Mouse (Mus musculus): Measurements from ENCODE around the gene Vps35l. TPM values are rescaled to one million over a fixed set of nuclear protein-coding genes. Genes with fewer than 3 reads are reported as not detected.
A peak's percentile ranks its signal among the peaks of the same experiment; 100 is the strongest.

Vps35l gene
- polyA plus RNA-seq, 1 experiment = 106 TPM

GRCm38 (mm10) chr7:118841030-118841745, 101.2 kb downstream of the Vps35l start:
- TF ChIP-seq CTCF (IDR thresholded peaks at IDR 0.05; ENCODE audit: borderline replicate concordance, insufficient read depth, low read length) (no peak), POLR2A (IDR thresholded peaks at IDR 0.05; ENCODE audit: low read depth, low read length) (no peak)

DNA sequence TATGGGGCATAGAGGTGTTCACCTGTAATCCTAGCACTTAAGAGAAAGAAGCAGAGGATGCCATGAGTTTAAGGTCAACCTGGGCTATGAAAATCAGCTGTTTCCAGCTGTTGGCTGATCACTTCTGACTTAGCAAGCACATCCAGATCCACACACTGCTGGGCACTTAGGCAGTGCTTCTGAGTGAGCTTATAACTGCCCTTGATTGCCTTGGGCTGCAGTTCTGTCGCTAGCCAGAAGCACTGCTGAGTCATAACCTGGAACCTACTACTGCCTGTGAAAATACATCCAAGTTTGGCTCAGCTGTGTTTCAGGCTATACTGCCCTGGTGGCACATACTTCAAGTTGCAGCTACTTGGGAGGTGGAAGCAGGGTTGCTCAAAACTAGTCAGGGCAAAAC, 101.8 kb downstream of the Vps35l start:
- Histone ChIP-seq H3K4me1 (ENCODE audit: control insufficient read depth, insufficient read depth, low read length) (0 out of 2 replicates have a peak, but pooled peaks cover 2% of the 10 kb centered on the region), H3K27ac (ENCODE audit: insufficient read depth, low read length) (peak overlapping the region; percentile 48), H3K4me3 (ENCODE audit: insufficient read depth, low read length) (no peak overlapping the region)
- TF ChIP-seq CTCF (IDR thresholded peaks at IDR 0.05; ENCODE audit: borderline replicate concordance, insufficient read depth, low read length) (no peak), POLR2A (IDR thresholded peaks at IDR 0.05; ENCODE audit: low read depth, low read length) (no peak)

More at GRCm38 (mm10) chr7:118841030-118841745, 101.2 kb downstream of the Vps35l start:
- Histone ChIP-seq H3K4me3 (ENCODE audit: insufficient read depth, low read length) (no peak overlapping the region), H3K4me1 (ENCODE audit: control insufficient read depth, insufficient read depth, low read length) (0 out of 2 replicates have a peak, but pooled peaks cover 2% of the 10 kb centered on the region), H3K27ac (ENCODE audit: insufficient read depth, low read length) (no peak overlapping the region)

- no peak for TF ChIP-seq POLR2A (IDR thresholded peaks at IDR 0.05; ENCODE audit: low read depth, low read length)
- no peak for TF ChIP-seq CTCF (IDR thresholded peaks at IDR 0.05; ENCODE audit: borderline replicate concordance, insufficient read depth, low read length)
- Histone ChIP-seq H3K4me3 (ENCODE audit: insufficient read depth, low read length) (no peak overlapping the region), H3K4me1 (ENCODE audit: control insufficient read depth, insufficient read depth, low read length) (0 out of 2 replicates have a peak, but pooled peaks cover 2% of the 10 kb centered on the region), H3K27ac (ENCODE audit: insufficient read depth, low read length) (peak overlapping the region; percentile 48; the same call in 1 of the 2 replicates)
Measured at GRCm38 (mm10) chr7:118842938-118843337, 102.9 kb downstream of the Vps35l start.

DNA sequence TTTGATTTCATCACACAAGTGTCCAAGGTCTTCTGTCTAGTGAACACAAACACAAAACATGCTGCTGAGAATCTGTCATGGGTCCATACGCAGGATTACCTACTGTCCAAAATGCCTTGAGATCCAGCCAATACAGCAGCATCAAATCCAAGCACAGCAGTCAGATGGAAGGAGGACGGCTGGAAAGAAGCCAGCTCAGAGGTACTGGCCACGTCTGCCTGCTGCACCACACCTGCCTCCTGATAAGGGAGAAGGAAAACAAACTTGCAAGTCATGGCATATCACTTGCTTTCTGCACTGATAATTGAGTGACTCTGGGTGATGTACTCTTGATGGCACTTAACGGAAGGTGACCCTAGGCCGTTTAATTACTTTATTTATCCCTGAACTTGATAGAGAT, 105.1 kb downstream of the Vps35l start:
- TF ChIP-seq CTCF (IDR thresholded peaks at IDR 0.05; ENCODE audit: borderline replicate concordance, insufficient read depth, low read length) (no peak), POLR2A (IDR thresholded peaks at IDR 0.05; ENCODE audit: low read depth, low read length) (no peak)
- H3K27ac ChIP-seq (ENCODE audit: insufficient read depth, low read length) = no peak overlapping the region
- H3K4me1 ChIP-seq (ENCODE audit: control insufficient read depth, insufficient read depth, low read length) = 0 out of 2 replicates have a peak, but pooled peaks cover 2% of the 10 kb centered on the region
- no peak overlapping the region for H3K4me3 ChIP-seq (ENCODE audit: insufficient read depth, low read length)

- Histone ChIP-seq H3K4me1 (ENCODE audit: control insufficient read depth, insufficient read depth, low read length) (0 out of 2 replicates have a peak, but pooled peaks cover 4% of the 10 kb centered on the region), H3K27ac (ENCODE audit: insufficient read depth, low read length) (no peak overlapping the region), H3K4me3 (ENCODE audit: insufficient read depth, low read length) (no peak overlapping the region)
- TF ChIP-seq CTCF (IDR thresholded peaks at IDR 0.05; ENCODE audit: borderline replicate concordance, insufficient read depth, low read length) (no peak), POLR2A (IDR thresholded peaks at IDR 0.05; ENCODE audit: low read depth, low read length) (no peak)
Measured at GRCm38 (mm10) chr7:118846329-118846728, 106.3 kb downstream of the Vps35l start.

GRCm38 (mm10) chr7:118848796-118849195, 108.8 kb downstream of the Vps35l start:
- H3K4me1 ChIP-seq (ENCODE audit: control insufficient read depth, insufficient read depth, low read length) = 0 out of 2 replicates have a peak, but pooled peaks cover 2% of the 10 kb centered on the region
- TF ChIP-seq POLR2A (IDR thresholded peaks at IDR 0.05; ENCODE audit: low read depth, low read length) (no peak), CTCF (IDR thresholded peaks at IDR 0.05; ENCODE audit: borderline replicate concordance, insufficient read depth, low read length) (no peak)
- no peak overlapping the region for H3K27ac ChIP-seq (ENCODE audit: insufficient read depth, low read length)
- no peak overlapping the region for H3K4me3 ChIP-seq (ENCODE audit: insufficient read depth, low read length)

DNA sequence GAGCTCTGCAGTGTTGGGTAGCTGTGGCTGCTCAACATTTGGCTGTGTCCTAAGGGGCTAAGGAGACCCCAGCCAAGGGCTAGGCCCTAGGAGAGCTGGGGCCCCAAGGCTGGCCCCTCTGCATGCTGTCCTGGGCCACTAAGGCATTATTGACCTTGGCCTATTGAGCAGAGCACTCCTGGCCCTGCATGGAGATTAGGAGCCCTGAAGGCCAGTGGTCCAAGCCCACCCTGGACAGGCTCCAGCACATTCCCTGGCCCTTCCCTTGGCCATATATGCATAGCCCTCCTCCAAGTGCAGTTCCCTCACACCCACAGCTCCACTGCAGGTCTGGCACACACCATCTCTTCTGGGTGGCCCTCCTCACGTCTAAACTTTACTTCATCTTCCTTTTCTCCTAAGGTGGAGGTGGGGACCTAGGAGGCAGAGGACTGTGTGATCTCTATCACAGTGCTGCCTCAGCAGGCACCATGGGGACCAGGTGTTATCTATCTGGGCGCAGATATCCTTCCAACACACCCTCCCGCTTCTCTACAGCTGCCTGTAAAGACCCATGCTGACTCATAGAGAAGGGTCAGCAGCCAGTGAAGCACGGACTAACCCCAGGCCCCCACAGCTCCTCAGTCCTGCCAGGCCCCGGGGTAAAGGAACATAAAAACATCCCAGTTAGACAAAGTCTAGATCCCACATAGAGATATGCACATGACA, 109.7 kb downstream of the Vps35l start:
- TF ChIP-seq POLR2A (IDR thresholded peaks at IDR 0.05; ENCODE audit: low read depth, low read length) = no peak
- TF ChIP-seq CTCF (IDR thresholded peaks at IDR 0.05; ENCODE audit: borderline replicate concordance, insufficient read depth, low read length) = no peak
- Histone ChIP-seq H3K4me3 (ENCODE audit: insufficient read depth, low read length) (no peak overlapping the region), H3K4me1 (ENCODE audit: control insufficient read depth, insufficient read depth, low read length) (0 out of 2 replicates have a peak, but pooled peaks cover 2% of the 10 kb centered on the region), H3K27ac (ENCODE audit: insufficient read depth, low read length) (no peak overlapping the region)

GRCm38 (mm10) chr7:118850676-118851290, 110.8 kb downstream of the Vps35l start:
- TF ChIP-seq POLR2A (IDR thresholded peaks at IDR 0.05; ENCODE audit: low read depth, low read length) = no peak
- TF ChIP-seq CTCF (IDR thresholded peaks at IDR 0.05; ENCODE audit: borderline replicate concordance, insufficient read depth, low read length) = no peak
- H3K4me1 ChIP-seq (ENCODE audit: control insufficient read depth, insufficient read depth, low read length) = 0 out of 2 replicates have a peak, but pooled peaks cover 2% of the 10 kb centered on the region
- no peak overlapping the region for H3K4me3 ChIP-seq (ENCODE audit: insufficient read depth, low read length)
- H3K27ac ChIP-seq (ENCODE audit: insufficient read depth, low read length) = peak overlapping the region; percentile 20; the same call in 1 of the 2 replicates

DNA sequence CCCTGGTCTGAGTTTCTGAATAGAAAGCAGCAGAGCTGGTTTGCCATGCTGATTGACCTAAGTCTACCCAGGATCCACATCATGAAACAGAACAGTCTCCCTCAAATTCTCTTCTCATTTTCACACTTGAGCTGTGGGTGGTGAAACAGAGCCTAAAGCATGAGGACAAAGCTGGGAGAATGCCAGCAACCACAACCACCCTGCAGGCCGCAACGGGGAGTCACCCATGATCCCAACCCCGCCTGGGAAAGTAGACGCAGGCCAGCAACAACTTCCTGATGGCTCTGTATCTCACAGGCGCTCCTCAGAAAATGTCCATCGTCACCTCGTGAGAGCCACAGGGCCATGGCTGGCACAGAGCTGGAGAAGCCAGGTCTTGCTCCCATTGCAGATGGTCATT, 111.5 kb downstream of the Vps35l start:
- TF ChIP-seq POLR2A (IDR thresholded peaks at IDR 0.05; ENCODE audit: low read depth, low read length) = no peak
- TF ChIP-seq CTCF (IDR thresholded peaks at IDR 0.05; ENCODE audit: borderline replicate concordance, insufficient read depth, low read length) = no peak
- H3K4me3 ChIP-seq (ENCODE audit: insufficient read depth, low read length) = no peak overlapping the region
- peak overlapping the region; percentile 20; the same call in 1 of the 2 replicates for H3K27ac ChIP-seq (ENCODE audit: insufficient read depth, low read length)
- 0 out of 2 replicates have a peak, but pooled peaks cover 2% of the 10 kb centered on the region for H3K4me1 ChIP-seq (ENCODE audit: control insufficient read depth, insufficient read depth, low read length)

Measured in embryonic fibroblast, embryonic 13.5 days (primary cell).